Mouse (Mus musculus) embryonic facial prominence, embryonic 14.5 days (tissue): ENCODE measurements at regions not wholly inside any gene's neighbourhood (a gene's known extent, or its start where the extent isn't known, plus 50 kb on each side); places are given as distances from the start of the nearest gene placed in this dataset.

ENCODE experiments used
- ATAC-seq: fragments of 200-750 bp; cut with Nextera tagmentation; 2 replicates; pipeline ENCODE4 v1.8.0; 2017; ENCODE audit warnings: low read depth, moderate number of reproducible peaks, moderate TSS enrichment
- DNase-seq: peaks from one replicate; pipeline ENCODE4 v3.0.0-alpha.2; 2015; ENCODE audit warnings: low spot score
- H3K27ac ChIP-seq: fragments of 300-500 bp; sonication (generic); replicated peaks from 2 replicates; pipeline ENCODE4 v1.5.1; 2014; ENCODE audit warnings: low read depth, mild to moderate bottlenecking, low read length, moderate library complexity
- H3K27me3 ChIP-seq: fragments of 300-500 bp; sonication (generic); replicated peaks from 2 replicates; pipeline ENCODE4 v1.6.1; 2014; ENCODE audit warnings: low read length; ENCODE audit not compliant: control insufficient read depth, insufficient read depth
- H3K36me3 ChIP-seq: fragments of 300-500 bp; sonication (generic); 2 replicates; pipeline ENCODE4 v1.6.1; 2014; ENCODE audit warnings: low read length, mixed read lengths; ENCODE audit not compliant: control insufficient read depth, insufficient read depth
- H3K4me1 ChIP-seq: fragments of 300-500 bp; sonication (generic); 2 replicates; pipeline ENCODE4 v1.6.1; 2014; ENCODE audit warnings: antibody characterized with exemption, low read length; ENCODE audit not compliant: control insufficient read depth, insufficient read depth
- H3K4me2 ChIP-seq: fragments of 300-500 bp; sonication (generic); 2 replicates; pipeline ENCODE4 v1.6.1; 2014; ENCODE audit warnings: low read depth, mild to moderate bottlenecking, low read length, moderate library complexity, mixed read lengths
- H3K4me3 ChIP-seq: fragments of 300-500 bp; sonication (generic); 2 replicates; pipeline ENCODE4 v1.5.1; 2014; ENCODE audit warnings: low read depth, mild to moderate bottlenecking, low read length
- H3K9ac ChIP-seq: fragments of 300-500 bp; sonication (generic); 2 replicates; pipeline ENCODE4 v1.6.1; 2014; ENCODE audit warnings: low read depth, mild to moderate bottlenecking, low read length, moderate library complexity, mixed read lengths
- H3K9me3 ChIP-seq: fragments of 300-500 bp; sonication (generic); 2 replicates; pipeline ENCODE4 v1.6.1; 2016; ENCODE audit warnings: low read length; ENCODE audit not compliant: control insufficient read depth
- WGBS: fragments of 180-500 bp; shearing (Covaris S2); extraction: QIAGEN DNeasy Blood & Tissue Kit; methylation state at CpG from one replicate; pipeline ENCODE4 v1.1.7; 2014; 5-methylcytosine and 5-hydroxymethylcytosine counted together

DNA sequence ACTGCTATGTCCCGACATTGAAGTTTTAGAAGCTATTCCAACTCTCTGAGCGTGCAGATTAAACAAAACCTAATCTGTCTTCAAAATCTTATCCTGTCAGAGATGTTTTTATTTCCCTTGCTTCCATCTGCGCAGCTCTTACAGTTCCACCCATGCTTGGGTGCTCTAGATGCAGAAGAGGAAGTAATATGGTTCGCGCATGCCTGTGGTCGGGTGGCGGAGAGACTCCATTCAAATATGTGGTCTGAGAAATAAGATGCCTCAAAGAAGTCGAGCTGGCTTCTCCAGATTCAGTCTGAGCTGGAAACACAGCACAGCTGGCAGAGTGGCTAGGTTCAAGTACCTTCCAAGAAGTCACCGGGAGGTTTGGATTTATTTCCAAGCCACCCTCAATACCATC is 167.5 kb downstream of the Faxc start:
- Histone ChIP-seq H3K9ac (no peak overlapping the region), H3K4me1 (peaks cover 7% of the 10 kb centered on the region), H3K9me3 (0 out of 2 replicates have a peak, but pooled peaks cover 3% of the 10 kb centered on the region), H3K4me3 (no peak overlapping the region), H3K27me3 (no peaks in the 10 kb centered on the region), H3K4me2 (no peak overlapping the region), H3K27ac (no peak overlapping the region), H3K36me3 (no peaks in the 10 kb centered on the region)
- ATAC-seq, result no peak
- DNase-seq, result no peak
- WGBS, result 82% methylated on average over 9 of the region's 9 CpGs

- H3K9ac ChIP-seq, result no peak overlapping the region
- 62% methylated on average over 5 of the region's 5 CpGs for WGBS
- no peak for ATAC-seq
- H3K4me1 ChIP-seq, result peaks cover 3% of the 10 kb centered on the region; the same call in 1 of the 2 replicates
- no peak for DNase-seq
- no peaks in the 10 kb centered on the region for H3K27me3 ChIP-seq
- no peak overlapping the region for H3K4me2 ChIP-seq
- H3K36me3 ChIP-seq, result no peaks in the 10 kb centered on the region
- 0 out of 2 replicates have a peak, but pooled peaks cover 3% of the 10 kb centered on the region for H3K9me3 ChIP-seq
- no peak overlapping the region for H3K27ac ChIP-seq
- H3K4me3 ChIP-seq, result no peak overlapping the region
Measured at GRCm38 (mm10) chr4:22102478-22102877, 171.3 kb downstream of the Faxc start.

DNA sequence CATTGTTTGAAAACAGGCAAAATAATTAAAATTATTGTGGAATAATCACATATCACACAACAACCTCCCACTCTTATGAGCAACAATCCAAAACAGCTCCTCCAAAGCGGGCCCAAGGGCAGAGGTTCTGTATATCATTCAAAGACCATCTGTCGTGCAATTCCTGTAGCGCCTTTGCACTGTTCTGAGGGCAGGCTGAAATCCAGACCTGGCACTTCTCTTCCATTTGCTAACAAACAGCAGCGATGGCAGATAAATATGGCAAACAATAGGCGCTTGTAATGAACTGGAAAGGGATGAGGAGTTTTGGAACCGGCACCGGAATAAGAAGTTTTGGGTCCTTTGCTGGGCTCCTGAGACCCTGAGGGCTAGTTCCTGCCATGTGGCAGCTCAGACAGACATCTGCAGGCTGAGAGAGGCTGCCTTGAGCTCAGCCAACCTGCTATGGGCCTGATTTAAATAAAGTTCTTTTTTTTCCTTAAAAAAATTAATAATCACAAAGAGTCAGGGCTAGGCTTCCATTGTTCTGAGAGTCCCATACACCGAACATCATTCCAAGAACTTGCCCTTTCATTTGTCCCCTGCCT is 172.0 kb downstream of the Faxc start:
- peaks cover 3% of the 10 kb centered on the region; the same call in 1 of the 2 replicates for H3K4me1 ChIP-seq
- WGBS, result 64% methylated on average over 8 of the region's 8 CpGs
- DNase-seq (no peak), ATAC-seq (no peak)
- 0 out of 2 replicates have a peak, but pooled peaks cover 3% of the 10 kb centered on the region for H3K9me3 ChIP-seq
- H3K9ac ChIP-seq, result no peak overlapping the region
- H3K27ac ChIP-seq, result no peak overlapping the region
- no peak overlapping the region for H3K4me3 ChIP-seq
- H3K36me3 ChIP-seq, result no peaks in the 10 kb centered on the region
- H3K27me3 ChIP-seq, result no peaks in the 10 kb centered on the region
- H3K4me2 ChIP-seq, result no peak overlapping the region

- no peaks in the 10 kb centered on the region for H3K27me3 ChIP-seq
- no peak for DNase-seq
- no peaks in the 10 kb centered on the region for H3K36me3 ChIP-seq
- H3K27ac ChIP-seq, result no peak overlapping the region
- no peak overlapping the region for H3K4me3 ChIP-seq
- no peak overlapping the region for H3K9ac ChIP-seq
- H3K4me2 ChIP-seq, result no peak overlapping the region
- ATAC-seq, result no peak
- 73% methylated on average over 9 of the region's 9 CpGs for WGBS
- no peaks in the 10 kb centered on the region for H3K9me3 ChIP-seq
- H3K4me1 ChIP-seq, result no peaks in the 10 kb centered on the region
Measured at GRCm38 (mm10) chr4:22106883-22107282, 175.8 kb downstream of the Faxc start.

DNA sequence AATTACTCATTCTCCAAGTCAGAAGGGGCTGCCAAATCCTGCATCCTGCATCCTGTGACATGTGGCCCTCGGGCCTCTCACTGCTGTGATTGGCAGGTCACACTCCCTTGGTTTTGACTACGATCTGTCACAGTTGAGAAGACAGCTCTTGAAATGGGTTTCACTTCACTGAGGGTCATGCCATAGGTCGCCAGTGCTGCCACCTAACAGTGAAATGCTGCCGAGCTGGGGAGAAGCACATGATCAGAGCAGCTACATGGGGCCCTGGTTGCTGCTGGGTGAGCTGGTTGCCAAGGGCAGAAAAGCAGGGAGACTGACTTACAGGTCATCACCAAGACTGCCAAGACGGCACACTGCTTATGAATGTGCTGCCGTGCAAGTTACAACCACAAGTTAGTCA is 178.3 kb downstream of the Faxc start:
- Histone ChIP-seq H3K36me3 (no peaks in the 10 kb centered on the region), H3K27ac (no peak overlapping the region), H3K9me3 (no peaks in the 10 kb centered on the region), H3K9ac (no peak overlapping the region), H3K4me3 (no peak overlapping the region), H3K4me2 (no peak overlapping the region), H3K4me1 (no peaks in the 10 kb centered on the region), H3K27me3 (no peaks in the 10 kb centered on the region)
- no peak for ATAC-seq
- DNase-seq, result no peak
- 21% methylated on average over 6 of the region's 6 CpGs for WGBS

DNA sequence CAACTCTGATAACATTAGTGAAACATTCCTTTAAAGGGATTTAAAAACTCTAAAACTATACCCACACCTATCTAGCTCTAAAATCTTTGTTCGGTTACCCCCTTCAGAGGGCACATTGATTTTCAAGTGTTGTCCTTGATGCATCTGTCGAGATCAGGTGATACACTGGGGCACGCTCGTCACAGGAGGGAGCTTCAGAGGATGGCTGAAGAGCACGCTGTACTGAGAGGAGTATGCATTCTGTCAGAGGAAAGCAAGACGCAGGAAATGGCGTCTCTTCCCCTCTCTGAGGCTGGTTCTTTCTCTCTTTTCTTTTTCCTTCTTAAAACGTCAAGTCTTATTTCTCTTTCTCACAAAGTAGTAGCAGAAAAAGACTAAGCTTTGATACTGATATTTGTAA is 179.3 kb downstream of the Faxc start:
- 36% methylated on average over 8 of the region's 8 CpGs for WGBS
- DNase-seq (no peak), ATAC-seq (no peak)
- H3K4me3 ChIP-seq, result no peak overlapping the region
- no peaks in the 10 kb centered on the region for H3K36me3 ChIP-seq
- no peaks in the 10 kb centered on the region for H3K4me1 ChIP-seq
- no peaks in the 10 kb centered on the region for H3K9me3 ChIP-seq
- no peak overlapping the region for H3K27ac ChIP-seq
- H3K9ac ChIP-seq, result no peak overlapping the region
- no peak overlapping the region for H3K4me2 ChIP-seq
- H3K27me3 ChIP-seq, result no peaks in the 10 kb centered on the region

DNA sequence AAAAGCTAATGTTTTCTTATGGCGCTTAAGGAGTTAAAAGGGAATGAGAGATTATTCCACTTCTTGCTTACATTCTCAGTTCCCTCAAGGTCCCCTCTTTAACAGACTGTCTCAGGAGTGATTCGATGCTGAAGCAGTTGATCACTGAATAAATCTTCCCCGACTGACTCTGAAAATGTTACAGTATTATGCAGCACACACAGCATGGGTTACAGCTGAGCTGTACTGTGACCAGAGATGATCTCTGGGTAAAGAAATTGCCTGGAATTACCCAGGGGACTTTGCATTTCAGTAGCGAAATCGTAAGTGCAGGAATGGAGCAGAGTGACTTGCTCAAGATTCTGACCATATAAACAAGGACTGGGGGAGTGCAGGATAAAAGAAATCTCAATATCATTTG is 181.1 kb downstream of the Faxc start:
- Histone ChIP-seq H3K9ac (no peak overlapping the region), H3K9me3 (no peaks in the 10 kb centered on the region), H3K36me3 (no peaks in the 10 kb centered on the region), H3K27ac (no peak overlapping the region), H3K27me3 (no peaks in the 10 kb centered on the region), H3K4me2 (no peak overlapping the region), H3K4me1 (no peaks in the 10 kb centered on the region), H3K4me3 (no peak overlapping the region)
- no peak for ATAC-seq
- 51% methylated on average over 5 of the region's 5 CpGs for WGBS
- DNase-seq, result no peak

DNA sequence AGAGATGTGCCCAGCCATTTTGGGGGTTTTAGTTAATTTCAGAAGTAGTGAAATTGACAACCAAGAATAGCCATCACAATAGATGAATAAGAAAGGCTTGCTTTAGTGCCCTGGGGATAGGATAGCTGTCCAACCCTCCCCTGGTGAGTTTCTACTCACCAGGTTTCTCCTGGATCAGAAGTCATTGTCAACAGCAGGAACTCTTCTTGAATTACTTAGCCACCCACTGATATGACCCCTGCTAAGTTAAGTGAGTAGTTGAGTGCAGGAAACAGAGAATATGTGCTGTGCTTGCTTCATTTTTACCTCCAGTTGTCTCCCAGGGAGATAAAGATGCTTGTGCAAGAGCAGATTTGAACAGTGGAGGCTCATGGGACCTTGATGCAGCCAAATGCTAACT is 183.3 kb downstream of the Faxc start:
- no peak overlapping the region for H3K27ac ChIP-seq
- no peak overlapping the region for H3K4me3 ChIP-seq
- no peaks in the 10 kb centered on the region for H3K36me3 ChIP-seq
- H3K4me2 ChIP-seq, result no peak overlapping the region
- H3K9me3 ChIP-seq, result no peaks in the 10 kb centered on the region
- ATAC-seq (no peak), DNase-seq (no peak)
- no peaks in the 10 kb centered on the region for H3K27me3 ChIP-seq
- no peak overlapping the region for H3K9ac ChIP-seq
- H3K4me1 ChIP-seq, result no peaks in the 10 kb centered on the region

- ATAC-seq, result no peak
- Histone ChIP-seq H3K9ac (no peak overlapping the region), H3K4me3 (no peak overlapping the region), H3K4me1 (no peaks in the 10 kb centered on the region), H3K27me3 (no peaks in the 10 kb centered on the region), H3K27ac (no peak overlapping the region), H3K36me3 (no peaks in the 10 kb centered on the region), H3K9me3 (no peaks in the 10 kb centered on the region), H3K4me2 (no peak overlapping the region)
- no peak for DNase-seq
- WGBS, result 43% methylated on average over 3 of the region's 3 CpGs
Measured at GRCm38 (mm10) chr4:22119877-22120276, 188.7 kb downstream of the Faxc start.
